Mouse (Mus musculus) forelimb bud, embryonic 11.5 days (tissue): ENCODE measurements around the gene Dppa5a.
A peak's percentile ranks its signal among the peaks of the same experiment; 100 is the strongest.
"Not testable (repeated sequence)": the region's sequence is repeated elsewhere in the genome, so short reads cannot be mapped to it uniquely, and the experiment has no call there.

Experiments
- DNase-seq: peaks from one replicate; pipeline ENCODE4 v3.0.0-alpha.2; 2012; ENCODE audit warnings: low read depth, low spot score

Gene Dppa5a

DNA sequence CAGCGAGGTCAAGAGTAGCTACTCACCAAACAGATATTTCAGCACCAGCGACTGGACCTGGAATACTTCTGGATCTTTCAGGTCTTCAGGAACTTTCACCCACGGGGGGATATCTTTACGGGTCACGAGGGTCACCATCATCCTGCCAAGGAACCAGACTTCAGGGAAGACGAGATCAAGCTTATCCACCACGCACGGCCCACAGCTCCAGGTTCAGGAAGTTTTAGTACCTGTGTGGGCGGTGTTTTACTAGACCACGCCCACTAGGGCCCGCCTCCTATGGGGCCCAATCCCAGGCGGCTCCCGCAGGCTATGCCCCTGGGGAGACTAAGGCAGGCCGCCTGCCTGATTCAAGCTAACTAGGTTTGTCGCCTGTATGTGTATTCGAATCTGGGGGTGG is at the start of gene Dppa5a:
Gene Dppa5a, minus strand, starts transcription at position 219 of the 400 bp plus-strand sequence.
- DNase-seq = not testable (repeated sequence)

DNA sequence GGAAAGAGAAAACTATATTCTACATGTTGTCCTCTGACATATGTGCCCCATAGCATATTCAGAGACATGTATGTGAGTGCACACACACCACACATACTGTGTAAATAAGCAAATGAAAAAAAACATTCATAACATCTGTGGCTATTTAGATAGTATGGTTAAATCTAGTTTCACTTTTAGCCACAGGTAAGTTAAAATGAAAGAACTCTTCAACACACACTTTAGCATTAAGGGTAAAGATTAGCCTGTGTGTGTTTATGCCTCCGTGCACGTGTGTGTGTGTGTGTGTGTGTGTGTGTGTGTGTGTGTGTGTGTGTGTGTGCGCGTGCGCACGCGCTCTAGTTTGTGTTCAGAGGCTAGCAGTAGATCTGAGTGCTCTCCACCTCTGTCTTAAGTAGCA is 33.6 kb upstream of the Dppa5a start:
- no peak for DNase-seq

DNA sequence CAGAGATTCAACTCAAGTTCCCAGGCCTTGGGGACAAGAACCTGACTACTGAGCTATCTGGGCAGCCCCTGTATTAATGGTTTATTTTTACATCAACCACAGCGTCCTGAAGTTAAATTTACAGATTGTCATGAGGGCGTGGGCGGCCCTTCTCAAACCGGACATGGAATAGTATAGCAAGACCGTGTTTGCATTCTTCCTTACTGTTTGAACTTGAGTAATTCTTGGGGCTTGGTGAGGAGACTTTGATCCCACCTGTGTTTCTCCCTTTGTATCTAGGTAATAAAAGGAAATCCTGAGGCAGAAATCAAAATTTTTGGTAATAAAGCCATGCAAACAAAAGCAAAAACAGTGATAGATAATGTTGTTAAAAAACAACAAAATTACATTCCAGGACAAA is 32.6 kb upstream of the Dppa5a start:
- no peak for DNase-seq

DNA sequence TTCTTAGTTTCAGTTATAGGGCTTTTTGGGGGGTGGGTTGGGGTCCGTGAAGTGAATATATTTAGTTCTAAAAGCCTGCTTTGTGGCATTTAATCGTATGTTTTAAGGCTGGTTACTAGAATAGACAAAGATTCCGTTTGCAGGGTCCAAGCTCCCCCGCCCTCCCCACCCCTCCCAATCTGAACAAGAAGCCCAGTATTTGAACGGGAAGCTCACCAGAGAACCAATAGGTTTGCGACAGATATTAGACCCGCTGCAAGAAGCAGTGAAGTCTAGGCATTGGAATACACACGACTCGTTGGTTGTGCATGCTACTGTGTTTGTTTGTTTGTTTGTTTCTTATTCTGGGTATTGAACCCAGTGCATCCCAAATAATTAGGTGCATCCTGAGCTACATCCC is 28.5 kb upstream of the Dppa5a start:
- DNase-seq = no peak

DNA sequence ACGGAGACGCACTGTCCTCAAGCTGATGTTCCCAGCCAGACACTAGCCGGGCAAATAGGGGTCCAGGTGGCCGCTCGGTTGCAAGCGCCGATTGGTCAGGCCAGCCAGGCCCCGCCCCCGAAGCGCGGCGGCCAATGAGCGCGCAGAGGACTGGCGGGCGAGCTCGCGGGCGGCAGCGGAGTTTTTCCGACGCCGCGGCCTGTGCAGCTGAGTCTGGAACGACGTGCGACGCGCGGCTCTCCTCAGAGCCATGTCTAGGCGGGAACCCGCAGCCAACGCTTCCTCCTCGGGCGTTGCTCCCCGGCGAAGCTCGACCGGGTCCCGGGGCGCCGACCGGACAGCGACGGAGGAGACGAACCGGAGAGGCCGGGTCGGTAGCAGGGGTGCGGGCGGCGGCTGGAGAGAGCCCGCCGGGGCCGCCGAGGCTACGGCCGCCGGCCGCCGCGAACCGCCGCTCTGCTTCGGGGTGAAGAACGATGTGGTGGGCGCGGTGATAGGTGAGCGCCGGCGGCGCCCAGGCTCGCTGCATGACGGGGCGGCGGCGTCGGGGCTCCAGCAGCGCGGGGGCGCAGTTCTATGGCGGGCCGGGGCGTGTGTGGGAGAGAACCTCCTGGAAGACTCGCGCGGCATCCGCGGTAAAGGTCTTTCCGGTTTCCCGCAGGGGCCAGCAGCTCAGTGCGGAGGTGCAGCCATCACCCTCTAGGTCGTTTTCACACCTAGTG is 27.8 kb upstream of the Dppa5a start, which contains the start of gene Ddx43:
Gene Ddx43, plus strand, starts transcription at position 148 of the 722 bp plus-strand sequence.
- peak; percentile 50 for DNase-seq

DNA sequence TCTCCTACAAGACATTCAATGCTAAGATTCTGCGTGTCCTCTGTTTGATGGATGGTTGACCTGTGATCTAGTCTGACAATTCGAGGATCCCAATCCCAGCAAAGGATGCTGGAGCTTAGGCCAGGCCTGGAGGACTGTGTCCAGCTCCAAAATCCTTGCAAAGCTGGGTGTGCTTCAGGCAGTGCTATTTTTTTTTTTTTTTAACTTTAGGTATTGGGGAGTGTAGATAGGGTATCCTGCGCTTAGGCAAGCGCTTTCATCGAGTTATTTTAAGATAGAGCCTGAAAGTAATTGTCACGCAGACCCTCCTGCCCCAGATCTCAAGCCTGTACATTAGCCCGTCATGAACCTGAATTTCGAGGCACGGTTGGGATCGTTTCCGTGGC is 27.3 kb upstream of the Dppa5a start:
- no peak for DNase-seq

DNA sequence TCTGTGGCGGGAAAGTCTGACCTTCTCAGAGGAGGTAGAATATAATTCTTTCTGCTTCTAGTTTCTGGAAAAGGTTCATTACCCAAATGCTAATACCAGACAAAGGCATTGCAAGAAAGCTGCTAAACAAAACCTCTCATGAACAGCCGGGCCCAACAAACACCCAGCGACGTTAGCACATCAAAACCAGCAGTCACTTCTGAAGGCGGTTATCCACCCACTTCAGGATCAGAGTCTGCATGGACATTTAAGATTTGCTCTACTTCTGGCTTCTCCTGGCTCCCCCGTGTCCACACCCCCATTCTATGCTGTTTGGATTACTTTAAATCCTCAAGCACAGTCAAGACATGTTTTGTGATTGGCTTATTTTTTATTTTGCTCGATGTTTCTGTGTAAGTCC is 26.6 kb upstream of the Dppa5a start:
- no peak for DNase-seq

DNA sequence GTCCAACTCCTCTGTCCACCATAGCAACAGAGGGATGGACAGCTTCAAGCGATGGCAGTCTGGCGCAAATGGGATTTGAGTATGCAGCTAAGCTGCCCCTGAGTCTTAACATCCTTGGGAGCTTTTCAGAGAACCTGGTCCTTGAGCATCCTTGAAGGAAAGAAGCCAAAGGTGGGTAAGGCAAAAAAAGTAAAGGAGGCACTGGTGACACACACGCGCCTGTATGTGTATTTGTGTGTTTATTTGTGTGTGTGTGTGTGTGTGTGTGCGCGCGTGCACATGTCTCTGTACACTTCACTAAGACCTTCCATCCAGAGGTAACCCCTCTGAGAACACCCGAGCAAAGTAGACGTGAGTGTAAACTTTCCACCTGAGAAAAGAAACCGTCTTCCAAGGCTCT is 25.8 kb upstream of the Dppa5a start:
- no peak for DNase-seq

DNA sequence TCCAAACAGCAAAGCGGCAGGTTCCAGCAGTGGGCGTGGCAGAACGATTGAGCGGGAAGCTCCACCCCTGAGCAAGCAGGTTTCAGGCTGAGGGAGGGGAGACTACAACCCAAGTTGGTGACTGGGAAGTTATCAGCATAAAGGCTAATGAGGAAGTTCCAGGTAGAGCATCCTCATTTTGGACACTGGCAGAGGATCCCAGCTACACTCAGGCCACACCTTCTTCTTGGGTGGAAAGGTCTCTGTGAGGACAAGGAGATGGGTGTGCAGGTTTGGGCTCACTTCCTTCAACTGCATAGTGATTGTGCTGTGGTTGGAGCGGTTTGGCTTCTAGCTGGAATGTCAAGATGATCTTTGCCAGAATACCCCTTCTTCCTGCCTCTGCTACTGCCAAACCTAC is 22.0 kb upstream of the Dppa5a start:
- DNase-seq = no peak

DNA sequence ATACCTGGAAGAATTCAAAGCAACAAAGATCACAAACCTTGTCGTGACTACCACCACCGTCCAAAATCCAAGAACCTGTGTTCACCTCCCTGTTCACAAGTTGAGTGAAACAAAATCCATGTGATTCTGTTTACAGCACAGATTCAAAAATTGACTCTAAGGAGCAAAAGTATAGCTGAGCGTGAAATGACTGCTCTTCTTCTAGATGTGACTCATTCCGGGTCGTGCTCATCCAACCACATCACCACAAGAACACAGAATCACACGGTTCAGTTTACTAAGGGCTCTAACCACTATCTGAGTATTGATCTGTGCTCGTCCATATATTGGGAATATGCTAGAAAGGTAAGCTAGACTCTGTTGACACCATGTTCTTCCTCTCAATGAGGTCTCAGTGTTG is 19.0 kb upstream of the Dppa5a start:
- no peak for DNase-seq

DNA sequence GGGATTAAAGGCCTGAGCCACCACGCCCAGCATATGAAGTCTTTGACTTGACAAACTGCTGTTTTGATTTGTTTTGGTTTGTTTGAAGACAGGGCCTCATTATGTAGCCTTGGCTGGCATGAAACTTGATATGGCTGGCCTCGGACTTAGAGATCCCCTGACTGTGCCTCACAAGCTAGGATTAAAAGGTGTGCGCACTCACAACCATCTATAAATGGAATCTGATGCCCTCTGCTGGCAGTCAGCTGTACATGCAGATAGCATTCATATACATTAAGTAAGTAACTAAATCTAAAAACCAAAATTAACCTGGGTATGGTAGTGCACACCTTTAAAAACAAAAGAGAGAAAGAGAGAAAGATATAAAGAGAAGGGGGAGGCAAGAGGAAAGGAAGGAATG is 17.9 kb upstream of the Dppa5a start:
- peak; percentile 26 for DNase-seq

DNA sequence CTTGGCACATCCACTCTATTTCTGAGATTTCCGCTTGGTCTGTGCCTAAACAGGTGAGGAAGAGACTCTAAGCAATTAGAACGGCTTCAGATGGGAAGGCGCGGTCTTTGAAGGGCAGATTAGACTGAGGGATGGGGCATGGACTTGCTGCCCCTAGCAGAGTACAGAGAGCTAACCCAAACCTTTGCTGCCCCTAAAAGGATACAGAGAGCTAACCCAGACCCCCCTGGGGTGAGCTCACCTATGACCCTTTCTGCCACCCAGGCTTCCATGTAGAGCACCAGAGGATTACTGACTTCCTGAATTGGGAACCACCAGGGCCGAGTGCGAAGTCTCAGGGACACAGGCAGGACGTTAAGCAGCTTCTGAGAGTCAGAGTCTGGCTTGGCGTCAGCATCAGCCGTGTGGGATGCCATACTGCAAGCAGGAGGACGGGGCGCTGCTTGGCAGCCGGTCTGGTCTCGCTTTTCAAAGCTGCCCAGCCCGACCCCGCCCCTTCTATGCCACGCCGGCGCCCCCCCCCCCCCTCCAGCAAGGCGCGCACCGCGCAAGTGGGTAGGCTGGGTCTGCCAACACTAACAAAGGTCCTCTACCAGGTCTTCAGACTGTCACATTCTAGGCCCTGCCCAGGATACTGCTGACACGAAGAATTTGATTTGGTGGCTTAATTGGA is 10.3 kb upstream of the Dppa5a start, which contains the start of gene Ooep:
Gene Ooep, minus strand, starts transcription at position 613 of the 673 bp plus-strand sequence.
- DNase-seq = no peak

DNA sequence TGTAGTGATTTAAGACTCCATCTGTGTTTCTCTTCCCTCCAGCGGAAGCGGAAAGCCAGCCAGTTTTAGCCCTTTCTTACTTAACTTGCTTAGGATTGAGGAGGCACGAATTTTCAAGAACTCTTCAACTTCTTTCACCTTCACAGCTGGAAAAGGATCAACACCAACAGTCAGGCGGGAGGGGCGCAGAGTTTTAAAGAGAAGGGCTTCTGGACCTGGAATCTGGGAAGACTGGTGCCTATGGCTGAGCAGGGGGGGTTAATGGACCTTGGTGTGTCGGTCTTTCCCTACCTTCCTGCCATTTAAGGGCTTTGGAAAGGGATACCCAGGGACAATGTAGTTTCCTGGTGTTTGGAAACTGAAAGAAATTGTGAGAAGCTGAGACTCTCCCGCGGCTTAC is 9.6 kb upstream of the Dppa5a start:
- no peak for DNase-seq

DNA sequence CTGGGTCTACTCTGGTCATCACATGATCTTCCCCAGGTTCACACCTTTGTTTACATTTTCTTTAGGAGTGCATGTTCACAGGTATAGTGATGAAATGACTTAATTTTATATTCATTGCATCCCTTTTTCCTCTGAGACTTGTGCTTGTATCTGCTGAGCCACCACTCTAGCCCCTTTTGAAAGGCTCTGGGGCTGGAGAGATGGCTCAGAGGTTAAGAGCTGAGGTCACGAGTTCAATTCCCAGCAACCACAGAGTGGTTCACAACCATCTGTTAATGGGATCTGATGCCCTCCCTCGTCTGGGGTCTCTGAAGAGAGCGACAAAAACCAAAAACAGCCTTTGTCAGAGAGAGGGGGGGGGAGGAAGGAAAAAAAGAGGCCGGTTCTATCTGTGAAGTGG is 7.5 kb upstream of the Dppa5a start:
- DNase-seq = no peak

DNA sequence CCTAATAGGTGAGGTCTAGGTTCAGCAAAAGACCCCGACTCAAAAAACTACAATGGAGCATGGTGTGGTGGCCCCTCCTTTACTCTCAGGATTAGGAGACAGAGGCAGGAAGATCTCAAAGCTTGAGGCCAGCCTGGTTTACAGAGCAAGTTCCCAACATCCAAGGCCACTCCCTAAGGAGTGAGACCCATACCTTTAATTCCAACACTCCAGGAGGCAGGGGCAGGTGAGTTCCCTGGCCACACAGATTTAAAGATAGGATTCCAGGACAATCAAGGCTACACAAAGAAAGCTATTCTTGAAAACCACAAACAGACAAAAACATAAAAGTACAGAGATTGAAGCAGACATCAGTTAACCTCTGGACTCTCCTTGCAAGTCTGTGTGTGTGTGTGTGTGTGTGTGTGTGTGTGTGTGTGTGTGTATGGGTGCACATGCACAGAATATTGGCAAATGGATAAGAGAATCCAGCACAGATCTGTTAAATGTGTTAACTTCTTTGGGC is 7.0 kb upstream of the Dppa5a start:
- DNase-seq = no peak

DNA sequence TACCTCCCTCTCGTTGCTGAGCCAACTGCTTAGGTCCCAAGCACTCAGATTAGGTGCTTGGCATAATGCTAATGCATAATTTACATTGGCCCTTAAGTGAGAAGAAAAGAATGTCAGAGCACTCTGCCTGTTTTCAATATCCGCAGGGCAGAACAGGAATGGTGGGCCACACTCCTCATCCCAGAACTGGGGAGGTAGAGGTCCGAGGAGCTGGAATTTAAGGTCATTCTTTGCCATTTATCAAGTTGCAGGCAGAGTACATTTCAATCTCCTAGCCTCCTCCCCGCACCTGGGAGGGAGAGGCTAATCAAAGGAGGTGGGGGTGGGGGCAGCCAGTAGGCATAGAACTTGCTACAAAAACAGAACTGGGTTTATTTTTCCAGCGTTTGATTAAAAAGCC is 6.4 kb upstream of the Dppa5a start:
- DNase-seq = no peak

DNA sequence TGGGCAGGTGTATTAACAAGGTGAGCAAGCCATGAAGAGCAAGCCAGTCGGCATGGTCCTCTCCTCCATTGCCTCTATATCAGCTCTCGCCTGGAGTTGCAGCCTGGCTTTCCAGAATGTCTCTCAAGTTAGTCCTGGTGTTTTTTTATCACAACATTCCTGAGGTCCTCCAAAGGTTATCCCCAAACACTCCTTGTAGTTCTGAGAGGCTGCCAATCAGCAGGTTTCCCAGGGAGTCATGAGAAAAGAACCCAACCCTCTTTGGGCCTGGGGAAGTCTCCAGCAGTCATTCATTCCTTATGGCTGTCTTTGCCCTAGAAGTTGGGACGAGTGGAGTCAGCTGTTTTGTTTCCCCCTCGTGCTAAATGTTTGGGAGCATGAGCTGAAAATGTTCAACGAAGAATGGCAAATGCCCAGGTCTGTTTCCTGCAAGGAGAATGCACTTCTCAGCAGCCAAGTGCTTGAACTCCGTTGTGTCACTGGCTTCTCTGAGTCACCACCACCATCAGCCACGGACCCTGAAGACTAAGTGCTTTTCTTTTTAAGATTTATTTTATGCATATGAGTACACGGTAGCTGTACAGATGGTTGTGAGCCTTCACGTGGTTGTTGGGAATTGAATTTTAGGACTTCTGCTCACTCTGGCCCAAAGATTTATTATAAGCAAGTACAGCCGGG is 5.0 kb upstream of the Dppa5a start:
- DNase-seq = no peak

DNA sequence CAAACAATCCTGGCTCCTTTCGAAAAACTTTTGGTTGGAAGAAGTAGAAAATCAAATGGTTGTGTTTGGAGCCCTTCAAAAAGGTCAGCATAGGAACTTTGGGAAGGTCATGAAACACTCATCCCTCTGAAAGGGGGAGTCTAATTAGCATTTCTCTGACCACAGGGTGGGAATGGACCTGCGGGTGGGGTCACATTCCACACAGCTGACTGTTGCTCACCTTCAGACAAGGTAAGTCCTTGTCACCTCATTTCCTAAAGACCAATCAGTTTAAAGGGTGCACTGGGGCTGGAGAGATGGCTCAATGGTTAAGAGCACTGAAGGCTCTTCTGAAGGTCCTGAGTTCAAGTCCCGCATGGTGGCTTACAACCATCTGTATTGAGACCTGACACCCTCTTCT is 3.5 kb upstream of the Dppa5a start:
- no peak for DNase-seq

DNA sequence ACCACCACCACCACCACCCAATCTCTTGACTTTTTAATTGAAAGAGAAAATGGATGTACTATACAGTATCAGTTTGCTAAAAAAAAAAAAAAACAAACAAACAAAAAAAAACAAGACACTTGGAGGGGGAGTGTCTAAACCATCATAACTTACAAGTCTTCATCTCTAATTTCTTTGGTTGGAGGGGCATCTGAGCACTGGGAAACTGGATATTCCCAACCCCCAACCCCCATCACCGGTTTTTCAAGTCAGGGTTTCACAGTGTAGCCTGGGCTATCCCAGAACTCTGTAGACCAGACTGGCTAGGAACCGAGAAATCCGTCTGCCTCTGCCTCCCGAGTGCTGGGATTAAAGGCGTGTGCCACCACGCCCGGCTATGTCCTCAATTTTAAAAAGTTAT is 1.8 kb upstream of the Dppa5a start:
- no peak for DNase-seq

DNA sequence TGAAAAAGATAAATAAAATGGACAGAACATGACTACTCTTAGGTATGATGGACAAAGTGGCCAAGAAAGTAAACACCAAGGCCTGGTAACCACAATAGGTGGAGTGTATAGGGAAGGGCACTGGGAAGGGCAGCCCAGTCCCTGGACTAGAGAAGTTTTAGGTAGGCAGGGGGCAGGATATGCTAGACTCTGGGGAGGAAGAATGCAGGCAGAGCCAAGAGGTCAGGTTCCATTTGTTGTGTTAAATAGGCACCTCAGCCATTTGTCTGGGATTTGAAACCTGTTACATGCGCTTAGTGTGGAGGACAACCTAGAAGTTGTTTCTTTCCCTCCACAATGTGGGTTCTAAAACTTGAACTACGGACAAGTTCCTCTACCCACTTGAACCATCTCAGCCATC is 1.4 kb upstream of the Dppa5a start:
- DNase-seq = no peak

DNA sequence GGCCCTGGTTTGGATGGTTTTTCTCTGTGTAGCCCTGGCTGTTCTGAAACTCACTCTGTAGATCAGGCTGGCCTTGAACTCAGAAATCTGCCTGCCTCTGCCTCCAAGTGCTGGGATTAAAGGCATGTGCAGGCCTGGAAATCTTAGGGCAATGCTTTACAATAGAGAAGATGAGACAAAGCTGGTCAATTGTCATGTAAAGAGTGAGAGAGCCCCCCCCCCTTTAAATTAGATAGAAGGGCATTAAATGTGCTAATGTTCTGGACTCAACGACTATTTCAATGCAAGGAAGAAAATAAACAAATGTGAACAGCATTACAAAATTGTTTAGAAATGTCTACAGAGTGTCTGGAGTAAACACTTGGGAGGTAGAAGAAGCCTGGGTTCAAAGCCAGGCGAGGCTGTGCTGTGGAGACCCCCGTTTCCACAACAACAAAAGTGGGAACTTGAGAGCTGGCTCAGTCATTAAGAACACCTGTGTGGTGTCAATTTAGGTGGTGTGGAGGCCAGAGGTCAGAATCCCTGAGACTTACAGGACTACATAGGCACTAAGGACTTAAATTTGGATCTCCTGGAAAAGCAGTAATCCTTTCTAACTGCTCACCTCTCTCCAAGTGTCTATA is 805 bp upstream of the Dppa5a start:
- no peak for DNase-seq

DNA sequence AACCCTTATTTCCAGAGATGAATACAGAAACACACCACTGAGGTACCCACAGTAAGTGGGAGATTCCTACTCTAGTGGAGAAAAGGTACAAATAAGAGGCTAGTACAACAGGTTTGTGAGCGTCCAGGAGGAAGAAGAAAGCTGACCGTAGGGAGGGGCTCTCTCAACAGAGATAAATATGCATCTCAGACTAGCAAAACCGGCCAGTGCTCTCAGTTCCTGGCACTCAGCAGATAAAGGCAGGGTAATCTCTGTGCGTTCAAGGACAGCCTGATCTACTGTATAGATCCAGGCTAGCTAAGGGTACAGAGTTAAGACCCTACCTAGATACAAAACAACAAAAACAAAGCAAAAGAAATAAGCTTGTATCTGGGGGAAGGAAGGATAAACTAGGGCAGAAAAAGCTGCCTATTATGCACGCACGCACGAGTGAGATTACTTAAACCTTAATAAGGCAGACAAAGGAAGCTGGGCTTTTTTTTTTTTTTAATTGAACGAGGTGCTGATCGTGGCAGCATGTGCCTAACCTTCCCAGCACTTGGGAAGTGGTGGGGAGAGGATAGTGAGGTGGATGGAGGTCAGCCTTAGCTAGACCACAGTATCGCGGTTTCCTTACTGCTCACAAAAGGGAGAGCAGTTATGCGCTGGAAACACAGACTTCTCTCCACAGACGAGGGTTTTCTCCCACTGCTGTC is 2.0 kb downstream of the Dppa5a start:
- no peak for DNase-seq
